Mouse (Mus musculus): ENCODE results near the gene Grik3.
A peak's percentile ranks its signal among the peaks of the same experiment; 100 is the strongest.

The Grik3 gene

GRCm38 (mm10) chr4:125640921-125641663 lies 150.6 kb downstream of the Grik3 start:
- no peak for DNase-seq (ENCODE audit: low spot score)

DNA sequence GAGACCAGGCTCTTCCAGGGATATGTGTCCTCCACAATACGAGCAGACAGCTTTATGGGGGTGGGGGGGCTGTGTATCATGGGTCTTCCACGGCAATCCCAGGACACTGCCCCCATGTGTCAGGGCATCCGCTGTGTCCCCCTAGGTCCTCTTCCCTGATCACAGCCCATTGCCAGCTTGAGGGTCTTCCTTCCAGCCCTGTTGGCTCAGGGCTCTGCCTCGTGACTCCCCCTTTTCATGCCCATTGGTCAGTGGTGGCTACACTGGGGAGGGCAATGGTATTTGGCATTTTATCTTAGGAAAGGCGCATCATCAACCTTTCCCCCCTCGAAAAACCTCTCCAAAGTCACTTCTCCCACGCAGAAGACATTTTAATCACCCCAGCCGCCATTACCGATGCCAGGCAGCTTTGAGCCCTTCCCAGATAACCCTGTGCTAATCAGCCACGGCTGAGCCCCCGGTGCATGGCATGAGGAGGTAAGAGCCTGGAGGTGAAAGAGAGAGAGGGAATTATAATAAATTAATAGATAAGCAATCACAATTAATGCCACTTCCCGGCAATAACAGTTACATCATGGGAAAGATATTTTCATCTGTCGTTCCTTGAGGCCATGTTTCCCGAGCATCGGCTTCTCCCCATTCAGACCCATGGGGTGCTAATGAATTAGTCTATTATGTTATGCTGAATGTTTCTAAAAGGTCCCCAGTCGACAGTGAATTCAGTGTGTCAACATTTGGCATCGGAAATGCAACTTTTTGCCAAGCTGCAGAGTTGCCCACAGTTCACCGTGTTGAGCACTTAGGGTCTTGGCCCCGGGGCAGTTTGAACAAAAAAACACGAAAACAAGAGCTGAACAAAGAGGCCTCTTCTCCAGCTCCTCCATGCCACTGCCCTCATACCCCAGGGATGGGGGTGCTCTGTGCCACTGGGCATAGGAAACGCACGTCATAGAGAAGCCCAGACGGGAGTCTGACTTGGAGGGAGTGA lies 154.4 kb downstream of the Grik3 start:
- no peak for DNase-seq (ENCODE audit: low spot score)

DNA sequence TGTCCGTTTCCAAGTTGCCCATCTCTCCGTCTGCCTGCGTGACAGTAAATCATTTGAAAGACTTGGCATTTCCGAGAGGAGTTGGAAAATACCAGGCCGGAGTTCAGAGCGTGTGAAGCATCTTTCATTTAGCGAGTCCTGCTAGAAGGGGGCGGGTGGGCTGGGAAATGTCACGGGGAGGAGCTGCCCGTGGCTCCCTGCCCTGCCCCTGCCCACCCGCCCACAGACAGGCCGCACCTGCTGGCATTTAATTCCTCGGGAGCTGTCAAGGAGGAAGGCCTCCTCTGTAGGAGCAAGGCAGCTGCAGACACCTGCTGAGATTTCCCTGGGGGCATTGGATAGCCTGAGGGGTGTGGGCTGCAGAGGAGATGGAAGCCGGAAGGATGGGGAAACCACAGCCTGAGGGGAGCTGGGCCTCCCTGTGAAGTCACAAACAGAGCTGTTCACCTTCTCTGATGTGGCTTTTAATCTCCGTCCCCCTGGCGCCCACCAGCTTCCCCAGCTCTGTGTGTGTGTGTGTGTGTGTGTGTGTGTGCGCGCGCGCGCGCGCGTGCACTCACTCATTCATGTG lies 161.3 kb downstream of the Grik3 start:
- no peak for DNase-seq (ENCODE audit: low spot score)

GRCm38 (mm10) chr4:125656031-125656430 lies 165.5 kb downstream of the Grik3 start:
- no peak for DNase-seq (ENCODE audit: low spot score)

GRCm38 (mm10) chr4:125658376-125658775 lies 167.9 kb downstream of the Grik3 start:
- DNase-seq (ENCODE audit: low spot score), result no peak

DNA sequence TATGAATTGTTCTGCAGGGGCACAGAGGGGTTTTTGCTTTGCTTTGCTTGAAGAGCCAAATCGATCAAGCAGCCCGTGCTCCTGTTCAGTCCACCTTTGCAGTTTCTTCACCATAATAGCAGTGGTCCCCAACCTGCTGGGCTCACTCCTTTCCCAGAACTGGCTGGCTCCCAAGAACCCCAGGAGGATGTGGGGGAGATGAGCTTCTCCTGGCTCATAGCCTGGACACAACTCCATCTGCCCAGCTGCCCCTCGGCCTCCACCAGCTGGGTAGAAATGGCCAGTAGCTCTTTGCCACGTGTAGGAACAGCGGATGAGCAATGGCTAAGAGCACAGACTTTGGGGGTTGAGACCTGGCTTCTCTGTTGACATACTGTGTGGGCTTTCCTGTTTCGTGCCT lies 171.5 kb downstream of the Grik3 start:
- no peak for DNase-seq (ENCODE audit: low spot score)

DNA sequence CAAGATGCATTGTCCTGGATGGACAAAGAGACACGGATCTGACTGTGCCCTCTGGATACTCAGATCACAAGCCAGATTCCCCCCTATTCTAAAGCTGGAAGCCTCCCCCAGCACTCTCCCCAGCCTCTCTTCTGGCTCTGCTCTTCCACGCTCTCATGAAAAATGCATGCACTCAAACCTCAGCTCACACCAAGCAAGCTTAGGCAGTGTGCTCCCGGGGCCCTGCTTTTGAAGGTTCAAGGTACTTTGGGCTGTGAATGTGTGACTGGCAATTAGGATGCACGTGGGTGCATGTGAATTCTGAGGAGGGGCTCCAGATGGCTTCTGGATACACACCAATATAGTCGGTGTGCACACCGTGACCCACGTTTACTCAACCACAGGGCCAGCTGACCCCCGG lies 172.8 kb downstream of the Grik3 start:
- no peak for DNase-seq (ENCODE audit: low spot score)

GRCm38 (mm10) chr4:125665955-125666354 lies 175.5 kb downstream of the Grik3 start:
- no peak for DNase-seq (ENCODE audit: low spot score)

DNA sequence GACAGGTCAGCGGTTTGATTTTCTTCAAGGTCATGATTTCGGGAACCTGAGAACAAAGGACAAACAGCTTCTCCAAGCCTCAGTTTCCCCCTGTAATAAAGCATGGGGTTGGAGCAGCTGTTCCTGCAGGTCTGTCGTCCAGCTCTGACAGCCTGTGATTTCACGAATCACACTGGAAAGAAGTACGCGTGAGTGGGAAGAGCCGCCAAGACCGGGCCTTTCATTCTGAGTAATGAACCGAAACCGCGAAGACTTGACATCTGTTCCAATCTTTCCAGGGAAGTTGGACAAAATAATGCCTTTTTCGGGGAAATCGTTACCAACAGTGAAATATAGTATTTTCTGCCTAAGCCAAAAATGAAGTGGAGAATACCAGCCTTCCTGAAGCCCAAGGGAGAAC lies 191.5 kb downstream of the Grik3 start:
- DNase-seq (ENCODE audit: low spot score), result no peak

DNA sequence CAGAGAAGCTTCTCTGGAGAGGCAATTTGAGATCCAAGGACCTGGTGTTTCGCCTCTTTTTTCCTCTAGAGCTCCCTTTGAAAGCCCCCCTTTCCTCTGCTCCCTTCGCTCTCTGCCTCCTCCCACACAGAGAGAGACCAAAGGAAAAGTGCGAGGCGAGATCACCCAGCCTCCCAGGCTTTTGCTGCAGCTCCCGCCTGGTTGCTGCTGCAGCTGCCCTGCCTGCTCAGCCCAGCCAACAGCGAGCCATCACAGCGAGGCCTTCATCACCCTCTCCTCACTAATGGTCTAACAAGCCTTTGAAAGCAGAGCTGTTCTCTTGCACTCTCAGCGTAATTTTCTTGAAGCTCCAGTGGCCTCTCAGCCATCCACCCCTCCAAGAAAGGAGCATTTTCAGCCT lies 196.6 kb downstream of the Grik3 start:
- no peak for DNase-seq (ENCODE audit: low spot score)

DNA sequence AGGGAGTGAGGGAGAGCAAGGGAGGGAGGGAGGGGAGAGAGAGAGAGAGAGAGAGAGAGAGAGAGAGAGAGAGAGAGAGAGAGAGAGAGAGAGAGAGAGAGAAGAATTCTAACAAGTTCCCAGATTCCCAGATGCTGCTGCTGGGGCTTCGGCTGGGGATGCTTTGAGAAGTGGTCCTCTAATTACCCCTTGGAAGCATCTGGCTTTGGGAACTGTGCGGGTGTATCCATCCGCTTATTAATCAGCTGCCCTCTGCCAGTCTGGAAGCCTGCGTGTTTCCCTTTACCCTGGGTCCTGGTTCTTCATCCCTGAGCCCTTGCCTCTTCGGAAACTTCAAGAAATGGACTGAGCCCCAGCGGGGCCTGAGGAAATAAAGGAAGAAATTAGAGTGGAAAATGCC lies 204.9 kb downstream of the Grik3 start:
- no peak for DNase-seq (ENCODE audit: low spot score)

GRCm38 (mm10) chr4:125696182-125696939 lies 205.9 kb downstream of the Grik3 start:
- DNase-seq (ENCODE audit: low spot score), result no peak

DNA sequence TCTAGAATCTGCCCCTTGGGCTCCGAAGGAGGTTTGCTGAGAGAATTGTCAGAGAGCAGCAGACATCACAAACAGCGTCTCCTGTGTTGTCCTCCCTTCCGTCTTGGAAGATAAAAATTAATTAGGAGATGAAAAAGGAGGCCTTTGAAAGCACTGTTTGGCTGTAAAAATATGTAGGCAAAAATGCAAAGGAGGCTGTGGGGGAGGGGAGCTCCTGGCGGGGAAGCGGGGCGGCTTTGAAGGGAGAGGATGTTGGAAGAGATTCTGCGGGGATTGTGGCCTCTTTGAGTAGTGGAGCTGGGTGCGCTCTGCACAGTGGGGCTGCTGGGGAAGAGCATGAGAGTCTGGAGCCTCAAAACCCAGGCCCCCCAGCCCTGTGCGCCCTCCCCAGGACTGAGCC lies 207.1 kb downstream of the Grik3 start:
- no peak for DNase-seq (ENCODE audit: low spot score)

DNA sequence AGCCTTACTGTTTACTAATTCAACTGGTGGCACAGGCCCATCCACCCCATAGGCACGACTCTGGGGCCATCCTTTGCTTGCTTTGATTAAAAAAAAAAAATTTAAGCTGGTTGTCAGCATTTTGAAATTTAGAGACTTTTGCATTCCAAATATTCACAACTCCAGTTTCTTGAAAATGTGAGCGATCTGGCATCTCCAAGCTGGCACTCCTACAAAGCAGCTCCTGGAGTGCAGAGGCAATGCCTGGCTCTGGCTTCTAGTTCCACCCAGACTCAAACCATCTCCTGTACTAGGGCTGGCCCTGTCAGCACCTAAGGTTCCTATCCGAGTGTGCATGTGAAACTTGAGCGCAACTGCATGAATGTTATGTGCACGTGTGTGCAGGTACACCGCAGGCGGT lies 208.6 kb downstream of the Grik3 start:
- no peak for DNase-seq (ENCODE audit: low spot score)

DNA sequence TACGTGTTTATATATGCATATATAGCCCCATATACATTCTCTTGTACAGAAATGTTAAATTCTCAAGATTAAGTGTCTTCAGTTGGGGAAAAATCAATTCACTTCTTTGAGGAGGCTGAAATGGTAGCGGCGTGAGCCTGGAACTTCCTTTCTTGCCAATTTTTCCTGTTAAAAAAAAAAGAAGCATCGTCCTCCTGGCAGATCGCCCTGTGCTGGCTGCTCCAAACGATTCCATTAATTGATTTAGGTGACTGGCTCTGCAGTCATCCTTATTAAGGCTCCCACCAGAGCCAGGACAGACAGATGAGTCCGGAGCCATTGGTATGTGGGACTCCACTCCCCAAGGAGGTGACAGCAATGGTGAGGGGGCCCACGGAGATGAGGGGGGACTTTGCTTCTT lies 209.8 kb downstream of the Grik3 start:
- DNase-seq (ENCODE audit: low spot score), result no peak

- DNase-seq (ENCODE audit: low spot score), result peak; percentile 87
Observed at GRCm38 (mm10) chr4:125702607-125703309, 212.3 kb downstream of the Grik3 start.

DNA sequence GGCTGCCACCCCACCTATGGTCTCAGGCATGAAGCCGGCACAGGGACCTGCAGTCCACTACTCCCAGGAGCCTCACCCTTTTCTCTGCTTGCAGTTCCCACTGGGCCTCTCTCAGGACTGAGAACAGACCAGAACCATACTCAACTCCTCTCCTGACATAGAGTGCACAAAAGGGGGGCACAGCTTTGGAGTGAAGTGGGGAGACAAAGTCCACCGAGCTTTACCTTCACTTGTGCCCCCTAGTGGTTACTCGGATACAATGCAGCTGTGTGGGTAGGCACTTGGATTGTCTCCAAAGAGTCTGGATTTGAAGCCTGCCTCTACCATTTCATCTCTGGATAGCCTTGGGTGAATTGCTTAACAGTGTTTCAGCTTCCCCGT lies 212.8 kb downstream of the Grik3 start:
- no peak for DNase-seq (ENCODE audit: low spot score)

GRCm38 (mm10) chr4:125705746-125706145 lies 215.2 kb downstream of the Grik3 start:
- DNase-seq (ENCODE audit: low spot score), result no peak

DNA sequence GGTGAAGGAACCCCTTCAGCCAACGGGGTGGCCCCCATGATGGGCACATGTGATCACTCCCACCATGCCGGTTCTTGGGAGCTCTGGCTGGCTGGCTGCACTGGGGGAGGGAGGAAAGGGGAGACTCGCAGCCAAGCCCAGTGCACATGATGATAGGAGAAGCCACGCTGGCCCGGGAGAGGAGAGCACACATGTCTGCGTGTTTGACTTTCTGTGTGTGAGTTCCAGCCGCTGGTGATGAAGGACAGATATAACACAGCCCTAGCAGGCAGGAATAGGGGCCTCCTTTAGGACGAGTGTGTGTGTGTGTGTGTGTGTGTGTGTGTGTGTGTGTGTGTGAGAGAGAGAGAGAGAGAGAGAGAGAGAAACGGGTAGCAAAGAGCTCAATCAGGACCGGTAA lies 219.2 kb downstream of the Grik3 start:
- DNase-seq (ENCODE audit: low spot score), result no peak

GRCm38 (mm10) chr4:125717881-125718280 lies 227.4 kb downstream of the Grik3 start:
- no peak for DNase-seq (ENCODE audit: low spot score)

DNA sequence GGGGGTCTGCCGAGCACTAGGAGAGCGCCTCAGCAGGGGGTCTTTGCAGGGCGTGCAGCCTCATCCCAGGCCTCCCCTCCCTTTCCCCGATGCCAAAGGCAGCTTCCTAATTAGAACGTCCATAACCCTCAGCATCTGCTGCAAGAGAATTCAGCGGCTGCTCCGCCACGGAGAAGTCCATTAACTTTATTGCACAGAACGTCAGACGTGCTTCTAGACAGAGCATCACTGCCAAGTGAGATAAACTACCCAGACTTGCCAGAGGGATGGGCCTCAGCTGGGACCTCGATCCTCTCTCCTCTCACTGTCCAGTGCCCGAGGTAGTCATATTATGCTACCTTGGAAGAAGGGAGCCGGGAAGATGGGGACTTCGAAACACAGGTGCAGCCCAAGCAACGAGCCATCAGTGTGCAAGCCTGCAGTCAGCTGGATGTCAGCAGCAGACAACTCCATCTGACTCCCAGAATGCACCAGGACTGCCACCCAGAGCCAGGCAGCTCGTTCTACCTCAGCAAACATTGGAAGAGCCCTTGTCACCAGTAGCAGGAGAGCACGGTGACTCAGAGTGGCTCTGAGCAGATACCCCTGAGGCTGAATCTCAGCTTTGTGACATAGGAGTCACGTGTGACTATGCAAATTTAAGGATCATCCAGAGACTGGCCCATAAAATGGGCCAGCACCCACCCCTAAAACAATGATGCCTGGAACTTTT lies 228.1 kb downstream of the Grik3 start:
- DNase-seq (ENCODE audit: low spot score), result no peak
